Mouse (Mus musculus) myocyte (in vitro differentiated cells): ENCODE measurements around the gene Bend6. TPM values are rescaled to one million over a fixed set of nuclear protein-coding genes. Genes with fewer than 3 reads are reported as not detected.

Experiments
- H3K27me3 ChIP-seq: one replicate; pipeline ENCODE4 v1.6.1; 2011; ENCODE audit not compliant: control insufficient read depth, insufficient read depth, insufficient read length
- H3K36me3 ChIP-seq: one replicate; pipeline ENCODE4 v1.6.1; 2011; ENCODE audit not compliant: control insufficient read depth, insufficient read depth
- H3K4me2 ChIP-seq: one replicate; pipeline ENCODE4 v1.6.1; 2011; ENCODE audit warnings: low read depth, control low read depth
- H3K4me3 ChIP-seq: one replicate; pipeline ENCODE4 v1.5.1; 2011; ENCODE audit warnings: mild to moderate bottlenecking, control low read depth, moderate library complexity
- H3K79me2 ChIP-seq: one replicate; pipeline ENCODE4 v1.6.1; 2011; ENCODE audit not compliant: control insufficient read depth, insufficient read depth
- H3ac ChIP-seq: one replicate; pipeline ENCODE4 v1.6.1; 2011; ENCODE audit not compliant: control insufficient read depth, insufficient read length
- CEBPB ChIP-seq: IDR thresholded peaks from 2 replicates; pipeline ENCODE4 v1.6.1; 2011; ENCODE audit warnings: mild to moderate bottlenecking, moderate library complexity; ENCODE audit not compliant: poor library complexity, insufficient read depth, severe bottlenecking
- E2F4 ChIP-seq: IDR thresholded peaks from one replicate; pipeline ENCODE4 v1.6.1; 2011; ENCODE audit warnings: mild to moderate bottlenecking, control low read depth, moderate library complexity; ENCODE audit not compliant: insufficient read depth
- MAX ChIP-seq: IDR thresholded peaks from one replicate; pipeline ENCODE4 v1.6.1; 2011; ENCODE audit warnings: low read depth, mild to moderate bottlenecking, control low read depth
- MYOD1 ChIP-seq, 3 experiments: IDR thresholded peaks; one replicate each; pipeline ENCODE4 v1.6.1; 2011; ENCODE audit warnings: control low read depth in 2 of 3, low read depth in 2 of 3, mild to moderate bottlenecking in 2 of 3, moderate library complexity in 1 of 3; ENCODE audit not compliant: insufficient read length in 2 of 3, control insufficient read depth in 1 of 3
- MYOG ChIP-seq, 3 experiments: IDR thresholded peaks; one replicate each; pipeline ENCODE4 v1.6.1; 2011; ENCODE audit warnings: control low read depth in 2 of 3, low read depth in 2 of 3, mild to moderate bottlenecking in 2 of 3; ENCODE audit not compliant: insufficient read length in 2 of 3, control insufficient read depth in 1 of 3, insufficient read depth in 1 of 3
- POLR2A ChIP-seq: IDR thresholded peaks from one replicate; pipeline ENCODE4 v1.6.1; 2011; ENCODE audit warnings: low read depth, mild to moderate bottlenecking, control low read depth, moderate library complexity; ENCODE audit not compliant: insufficient read length
- POLR2AphosphoS2 ChIP-seq: IDR thresholded peaks from one replicate; pipeline ENCODE4 v1.6.1; 2011; ENCODE audit warnings: low read depth, control low read depth; ENCODE audit not compliant: insufficient read length
- REST ChIP-seq: IDR thresholded peaks from one replicate; pipeline ENCODE4 v1.6.1; 2011; ENCODE audit warnings: mild to moderate bottlenecking, control low read depth, moderate library complexity; ENCODE audit not compliant: insufficient read depth, insufficient read length
- SRF ChIP-seq: IDR thresholded peaks from one replicate; pipeline ENCODE4 v1.6.1; 2011; ENCODE audit warnings: low read depth; ENCODE audit not compliant: control insufficient read depth, insufficient read length
- TCF12 ChIP-seq: IDR thresholded peaks from one replicate; pipeline ENCODE4 v1.6.1; 2011; ENCODE audit warnings: mild to moderate bottlenecking, control low read depth; ENCODE audit not compliant: poor library complexity, insufficient read depth, severe bottlenecking
- TCF3 ChIP-seq: IDR thresholded peaks from one replicate; pipeline ENCODE4 v1.6.1; 2011; ENCODE audit warnings: low read depth, control low read depth; ENCODE audit not compliant: insufficient read length
- USF1 ChIP-seq: IDR thresholded peaks from one replicate; pipeline ENCODE4 v1.6.1; 2011; ENCODE audit warnings: low read depth, mild to moderate bottlenecking, control low read depth, moderate library complexity
- polyA plus RNA-seq: library from polyadenylated mRNA; unstranded; fragments of >200 nt; fragmentation: generic; extraction: Trizol; gene quantifications from one replicate; pipeline ENCODE4 v1.2.1, GENCODE M21; 2012; ENCODE audit warnings: missing spikeins

Bend6 gene
- 3.8 TPM for polyA plus RNA-seq

GRCm38 (mm10) chr1:33907421-33908190 lies at the start of gene Bend6:
Bend6 (minus strand) TSS chr1:33907816.
- H3ac ChIP-seq: peak within 1 kb of the TSS; percentile 99
- H3K27me3 ChIP-seq: no peaks in the 10 kb centered on the region
- no peaks in the 10 kb centered on the region for H3K36me3 ChIP-seq
- H3K4me2 ChIP-seq: peak within 1 kb of the TSS; percentile 92
- peak within 1 kb of the TSS; percentile 68 for H3K4me3 ChIP-seq
- TF ChIP-seq TCF3: no peak
- TF ChIP-seq POLR2AphosphoS2: peak; percentile 46
- TF ChIP-seq MYOD1 (IDR thresholded peaks at IDR 0.05; ENCODE audit: control insufficient read depth in 1 of 3, insufficient read length in 2 of 3, low read depth in 2 of 3): peak in 1 of 3 experiments; percentile 24
- peak; percentile 78 for TF ChIP-seq POLR2A
- no peak for TF ChIP-seq TCF12
- no peak for TF ChIP-seq USF1
- TF ChIP-seq REST: no peak
- peak in 1 of 3 experiments; percentile 10 for TF ChIP-seq MYOG (IDR thresholded peaks at IDR 0.05; ENCODE audit: control insufficient read depth in 1 of 3, insufficient read depth in 1 of 3, insufficient read length in 2 of 3, low read depth in 2 of 3)
- H3K79me2 ChIP-seq: peaks cover 28% of the 10 kb centered on the region

- Histone ChIP-seq H3K79me2 (no peaks in the 10 kb centered on the region), H3K4me3 (no peak overlapping the region), H3K27me3 (no peaks in the 10 kb centered on the region), H3K36me3 (no peaks in the 10 kb centered on the region), H3K4me2 (no peak overlapping the region), H3ac (no peak overlapping the region)
- TF ChIP-seq POLR2AphosphoS2: no peak
- TF ChIP-seq TCF12: no peak
- TF ChIP-seq POLR2A: no peak
- TF ChIP-seq USF1: no peak
These were observed 48.0 kb upstream of the Bend6 start for GRCm38 (mm10) chr1:33955626-33956025.

GRCm38 (mm10) chr1:33948511-33948910 lies 40.9 kb upstream of the Bend6 start:
- H3K27me3 ChIP-seq: no peaks in the 10 kb centered on the region
- no peak overlapping the region for H3K4me2 ChIP-seq
- H3K4me3 ChIP-seq: no peak overlapping the region
- H3ac ChIP-seq: no peak overlapping the region
- H3K36me3 ChIP-seq: no peaks in the 10 kb centered on the region
- no peak for TF ChIP-seq USF1
- no peak for TF ChIP-seq POLR2AphosphoS2
- TF ChIP-seq MAX: no peak
- TF ChIP-seq E2F4: no peak
- TF ChIP-seq TCF3: no peak
- no peak for TF ChIP-seq CEBPB
- TF ChIP-seq POLR2A: no peak
- no peak for TF ChIP-seq SRF
- no peak for TF ChIP-seq MYOG (IDR thresholded peaks at IDR 0.05; ENCODE audit: control insufficient read depth in 1 of 3, insufficient read depth in 1 of 3, insufficient read length in 2 of 3, low read depth in 2 of 3)
- TF ChIP-seq MYOD1 (IDR thresholded peaks at IDR 0.05; ENCODE audit: control insufficient read depth in 1 of 3, insufficient read length in 2 of 3, low read depth in 2 of 3): no peak
- TF ChIP-seq REST: no peak
- no peak for TF ChIP-seq TCF12
- H3K79me2 ChIP-seq: peaks cover 11% of the 10 kb centered on the region

- TF ChIP-seq REST: no peak
- H3K4me2 ChIP-seq: no peak overlapping the region
- H3K36me3 ChIP-seq: no peaks in the 10 kb centered on the region
- H3ac ChIP-seq: no peak overlapping the region
- H3K4me3 ChIP-seq: no peak overlapping the region
- H3K27me3 ChIP-seq: no peaks in the 10 kb centered on the region
- peaks cover 11% of the 10 kb centered on the region for H3K79me2 ChIP-seq
These were observed 40.2 kb upstream of the Bend6 start for GRCm38 (mm10) chr1:33947838-33948237.

GRCm38 (mm10) chr1:33946601-33947395 lies 39.2 kb upstream of the Bend6 start:
- H3K4me3 ChIP-seq: no peak overlapping the region
- no peaks in the 10 kb centered on the region for H3K36me3 ChIP-seq
- no peak for TF ChIP-seq CEBPB
- TF ChIP-seq MYOG (IDR thresholded peaks at IDR 0.05; ENCODE audit: control insufficient read depth in 1 of 3, insufficient read depth in 1 of 3, insufficient read length in 2 of 3, low read depth in 2 of 3): no peak
- no peak for TF ChIP-seq TCF12
- no peak for TF ChIP-seq SRF
- TF ChIP-seq REST: no peak
- no peak for TF ChIP-seq MAX
- no peak for TF ChIP-seq POLR2AphosphoS2
- TF ChIP-seq USF1: no peak
- TF ChIP-seq E2F4: no peak
- H3K4me2 ChIP-seq: no peak overlapping the region
- H3K27me3 ChIP-seq: no peaks in the 10 kb centered on the region
- H3K79me2 ChIP-seq: peaks cover 12% of the 10 kb centered on the region
- no peak overlapping the region for H3ac ChIP-seq
